Mouse (Mus musculus): ENCODE measurements around the gene Rundc3a.
A peak's percentile ranks its signal among the peaks of the same experiment; 100 is the strongest.

DNA sequence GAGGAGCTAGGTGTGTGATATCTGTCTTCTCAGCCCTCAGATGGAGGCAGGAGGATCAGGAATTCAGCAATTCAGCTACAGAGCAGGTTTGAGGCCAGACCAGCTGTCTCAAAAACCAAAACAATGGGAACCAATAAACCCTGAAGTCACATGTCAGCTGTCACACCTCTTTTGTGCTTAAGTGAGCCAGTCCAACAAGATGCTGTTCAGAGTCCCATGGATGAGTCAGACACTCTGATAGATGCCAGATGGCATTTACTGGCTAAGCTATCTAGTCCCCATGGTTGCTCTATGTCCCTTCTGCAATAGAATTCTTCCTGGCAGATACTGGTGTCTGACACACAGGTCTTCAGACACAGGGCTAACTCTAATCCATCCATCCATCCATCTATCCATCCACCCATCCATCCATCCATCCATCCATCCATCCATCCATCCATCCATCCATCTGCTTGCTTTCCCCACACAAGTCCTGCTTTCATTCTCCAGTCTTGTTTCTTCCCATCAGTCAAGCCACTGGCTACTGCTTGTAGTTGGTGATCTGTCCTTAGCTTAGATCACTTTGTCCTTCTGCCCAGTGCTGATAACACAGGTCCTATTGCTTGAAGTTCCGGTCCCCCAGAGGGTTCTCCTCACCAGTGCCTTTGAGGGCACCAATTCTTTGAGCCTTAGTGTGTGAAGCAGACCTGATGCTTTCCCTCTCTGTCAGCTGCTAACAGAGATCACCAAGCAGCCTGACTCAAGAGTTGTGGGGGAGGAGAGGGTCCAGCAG is 9.7 kb upstream of the Rundc3a start:
- no peak for TF ChIP-seq POLR2A (IDR thresholded peaks at IDR 0.05; ENCODE audit: insufficient read length, low read depth)
- no peak for TF ChIP-seq REST (IDR thresholded peaks at IDR 0.05; ENCODE audit: insufficient read depth, insufficient read length)
- no peak for TF ChIP-seq TCF12 (IDR thresholded peaks at IDR 0.05; ENCODE audit: insufficient read depth, poor library complexity, severe bottlenecking)
- no peak for TF ChIP-seq CEBPB (IDR thresholded peaks at IDR 0.05; ENCODE audit: insufficient read depth, poor library complexity, severe bottlenecking)
- TF ChIP-seq MYOD1 (IDR thresholded peaks at IDR 0.05; ENCODE audit: control insufficient read depth in 1 of 3, insufficient read length in 2 of 3, low read depth in 2 of 3), result peak in 2 of 3 experiments; percentile 25 to 67

Data from myocyte (in vitro differentiated cells).